Mouse (Mus musculus) testis, postnatal 10 days (tissue): ENCODE measurements around the gene Akap8l.

ENCODE experiments used
- DNase-seq: peaks from one replicate; pipeline ENCODE4 v3.0.0; 2021; ENCODE audit warnings: low spot score

Gene Akap8l

GRCm38 (mm10) chr17:32350382-32350983 lies at the start of gene Akap8l:
Akap8l (minus strand) TSS chr17:32350607.
- peak; percentile 93 for DNase-seq

DNA sequence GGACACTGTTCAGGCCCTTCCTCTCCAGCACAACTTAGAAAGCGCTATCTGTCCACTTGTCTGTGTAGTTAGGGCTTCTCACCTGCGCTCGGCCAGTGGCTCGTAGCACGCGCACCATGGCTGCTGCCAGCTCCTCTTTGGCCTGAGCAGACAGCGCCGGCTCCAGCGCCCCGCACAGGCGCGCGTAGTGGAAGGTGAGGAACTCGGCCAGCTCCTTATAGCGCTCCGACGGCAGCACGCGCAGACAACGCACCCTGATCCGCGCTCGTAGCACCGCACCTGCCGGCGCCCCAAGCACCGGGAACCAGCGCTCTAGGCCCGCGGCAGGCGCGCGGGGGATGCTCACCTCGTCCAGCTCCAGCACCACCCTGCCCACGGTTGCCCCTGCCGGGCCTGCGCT lies 45.9 kb upstream of the Akap8l start:
- peak; percentile 42 for DNase-seq

DNA sequence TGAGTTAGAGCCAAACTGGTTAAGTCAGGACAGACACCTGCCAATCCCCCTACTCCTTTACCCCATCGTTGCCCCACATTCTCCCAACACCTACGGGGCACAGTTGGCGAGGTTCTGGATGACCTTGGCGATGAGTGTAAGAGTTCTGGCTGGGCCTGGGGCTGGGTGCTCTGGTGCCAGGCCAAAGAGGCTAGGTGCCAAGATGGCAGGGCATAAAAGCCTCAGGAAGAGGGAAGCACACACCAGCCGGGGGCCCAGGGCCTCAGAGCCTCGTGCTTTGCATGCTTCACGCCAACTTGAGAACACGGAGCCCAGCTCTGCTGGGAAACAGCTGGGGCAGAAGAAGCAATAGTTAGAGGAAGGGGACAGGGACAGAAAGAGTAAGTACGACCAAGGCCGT lies 43.5 kb upstream of the Akap8l start:
- DNase-seq, result peak; percentile 38

DNA sequence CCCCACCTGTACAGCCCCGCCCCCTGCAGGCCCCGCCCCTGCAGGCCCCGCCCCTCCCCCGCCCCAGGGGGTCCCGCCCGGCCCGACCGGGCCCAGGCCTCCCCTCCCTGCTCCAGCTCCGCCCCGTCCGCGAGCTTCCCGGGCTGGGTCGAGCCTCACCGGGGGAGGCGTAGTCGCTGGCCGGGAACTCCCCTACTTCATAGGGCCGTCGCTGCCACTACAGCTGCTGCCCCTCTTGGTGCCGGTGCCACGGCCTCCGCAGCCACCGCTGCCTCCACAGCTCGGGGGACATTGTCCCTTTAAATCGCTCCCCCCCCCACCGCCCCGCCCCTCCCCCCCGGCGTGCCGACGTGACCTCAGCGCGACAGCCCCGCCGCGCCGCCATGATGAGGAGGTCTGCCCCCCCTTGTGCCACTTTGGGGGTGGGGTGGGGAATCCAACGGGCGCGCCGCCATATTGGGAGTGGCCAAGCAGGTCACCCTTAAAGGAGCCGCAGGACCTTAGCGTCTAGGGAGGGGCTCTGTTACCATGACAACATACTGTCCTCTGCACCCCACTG lies 38.8 kb upstream of the Akap8l start, which contains the start of gene Wiz:
TSS of gene Wiz (minus strand) at position 339 of the 559 bp plus-strand sequence.
- DNase-seq, result peak; percentile 98

GRCm38 (mm10) chr17:32388370-32389100 lies 38.1 kb upstream of the Akap8l start:
- peak; percentile 65 for DNase-seq

DNA sequence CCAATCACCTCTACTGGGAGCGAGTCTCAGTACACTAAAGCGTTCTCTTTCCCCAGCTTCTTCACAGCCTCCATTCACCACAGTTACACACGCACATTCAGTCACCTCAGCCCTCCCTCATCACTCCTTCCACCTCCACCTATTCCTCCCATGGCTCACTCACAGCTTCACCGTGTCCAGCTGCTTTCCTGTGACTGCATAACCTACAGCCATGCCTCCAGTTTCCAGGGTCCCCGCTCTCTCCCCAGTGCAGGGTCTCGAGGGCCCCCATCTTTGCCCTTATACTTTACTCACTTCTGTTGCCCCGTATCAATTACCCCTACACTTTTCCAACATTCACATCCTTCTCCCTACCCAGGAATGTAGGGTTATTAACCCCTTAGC lies 37.6 kb upstream of the Akap8l start:
- DNase-seq, result peak; percentile 38

GRCm38 (mm10) chr17:32386659-32387432 lies 36.4 kb upstream of the Akap8l start:
- DNase-seq, result peak; percentile 51

- DNase-seq, result peak; percentile 34
These were observed 33.3 kb upstream of the Akap8l start for GRCm38 (mm10) chr17:32383661-32384060.

GRCm38 (mm10) chr17:32382576-32382975 lies 32.2 kb upstream of the Akap8l start:
- DNase-seq, result peak; percentile 37

- DNase-seq, result no peak
These were observed 28.4 kb upstream of the Akap8l start for GRCm38 (mm10) chr17:32378786-32379185.

DNA sequence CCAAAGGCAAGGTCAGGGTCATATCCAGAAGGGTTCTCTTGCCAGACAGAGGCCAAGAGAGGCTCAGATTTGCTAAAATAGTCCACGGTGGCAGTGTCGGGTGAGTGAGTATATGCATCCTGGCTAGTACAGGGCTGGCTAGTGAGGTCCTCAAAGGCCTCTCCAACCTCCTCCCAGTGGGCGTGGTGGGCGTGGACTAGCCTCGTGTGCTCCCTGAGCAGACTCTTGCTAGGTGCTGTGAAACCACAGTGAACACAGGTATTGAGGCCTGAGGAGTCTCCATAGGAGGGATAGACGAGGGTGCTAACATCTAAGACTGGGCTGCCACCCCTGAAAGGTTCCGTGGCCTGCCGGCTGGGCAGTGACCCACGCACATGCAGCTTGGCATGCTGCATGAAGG lies 26.7 kb upstream of the Akap8l start:
- DNase-seq, result peak; percentile 40

DNA sequence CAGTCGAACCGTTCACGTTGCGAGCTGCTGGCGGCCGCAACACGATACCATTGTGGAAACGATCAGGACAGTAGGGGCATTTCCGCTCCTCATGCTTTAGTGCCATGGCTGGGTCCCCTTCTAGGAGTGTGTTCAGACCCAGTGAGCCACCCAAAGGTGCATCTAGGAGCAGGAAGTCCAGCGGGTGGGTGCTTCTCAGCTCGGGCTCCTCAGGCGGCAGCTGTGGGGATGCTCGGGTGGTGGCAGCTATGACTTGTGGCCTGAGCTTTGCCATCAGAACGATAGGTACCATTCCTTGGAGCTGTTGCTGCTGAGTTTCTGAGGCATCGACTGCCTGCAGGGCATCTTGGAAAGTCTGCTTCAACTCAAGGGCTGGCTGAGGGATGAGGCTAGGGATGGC lies 26.1 kb upstream of the Akap8l start:
- DNase-seq, result no peak

- DNase-seq, result no peak
These were observed 18.7 kb upstream of the Akap8l start for GRCm38 (mm10) chr17:32368991-32369578.

DNA sequence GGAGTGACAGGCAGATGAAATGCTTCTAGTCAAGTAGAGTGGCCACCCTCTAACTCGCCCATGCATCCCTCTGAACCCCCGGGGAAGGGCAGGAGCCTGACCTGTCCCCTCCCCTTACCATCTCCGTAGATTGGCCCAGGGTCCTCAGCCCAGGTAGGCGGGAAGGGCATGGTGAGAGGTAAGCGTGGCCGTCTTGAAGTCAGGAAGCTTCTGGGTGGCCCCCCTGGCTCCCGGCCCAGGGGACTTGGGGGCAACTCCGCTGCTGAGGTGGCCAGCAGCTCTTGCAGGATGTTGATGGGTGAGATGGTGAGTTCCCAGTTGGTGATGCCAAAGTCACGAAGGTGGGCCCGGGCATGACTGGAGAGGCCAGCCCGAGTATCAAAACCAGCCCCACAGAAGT lies 17.3 kb upstream of the Akap8l start:
- DNase-seq, result no peak

- no peak for DNase-seq
These were observed 14.9 kb upstream of the Akap8l start for GRCm38 (mm10) chr17:32365296-32365695.

GRCm38 (mm10) chr17:32364850-32365249 lies 14.4 kb upstream of the Akap8l start:
- no peak for DNase-seq

DNA sequence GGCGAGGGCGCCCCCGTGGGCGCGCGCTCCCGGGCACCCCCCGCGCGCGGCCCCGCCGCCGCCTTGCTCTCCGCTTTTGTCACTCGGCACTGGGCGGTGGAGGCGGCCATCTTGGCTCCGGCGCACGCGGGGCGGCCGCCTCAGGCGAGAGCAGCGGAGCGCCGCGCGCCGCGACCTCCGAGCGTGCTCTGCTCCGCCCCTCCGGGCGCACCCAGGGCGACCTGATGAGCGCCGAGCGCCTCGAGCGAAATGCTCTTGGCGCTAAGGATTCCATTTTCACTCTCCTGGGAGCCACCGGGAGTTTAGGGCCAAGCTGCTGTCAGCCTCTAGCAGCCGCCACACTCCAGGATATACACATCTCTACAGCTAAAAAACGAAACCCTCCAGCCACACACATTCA lies 13.9 kb upstream of the Akap8l start:
- peak; percentile 94 for DNase-seq

- DNase-seq, result peak; percentile 66
These were observed 13.5 kb upstream of the Akap8l start for GRCm38 (mm10) chr17:32363821-32364301.

- DNase-seq, result no peak
These were observed 12.3 kb upstream of the Akap8l start for GRCm38 (mm10) chr17:32362686-32363085.

DNA sequence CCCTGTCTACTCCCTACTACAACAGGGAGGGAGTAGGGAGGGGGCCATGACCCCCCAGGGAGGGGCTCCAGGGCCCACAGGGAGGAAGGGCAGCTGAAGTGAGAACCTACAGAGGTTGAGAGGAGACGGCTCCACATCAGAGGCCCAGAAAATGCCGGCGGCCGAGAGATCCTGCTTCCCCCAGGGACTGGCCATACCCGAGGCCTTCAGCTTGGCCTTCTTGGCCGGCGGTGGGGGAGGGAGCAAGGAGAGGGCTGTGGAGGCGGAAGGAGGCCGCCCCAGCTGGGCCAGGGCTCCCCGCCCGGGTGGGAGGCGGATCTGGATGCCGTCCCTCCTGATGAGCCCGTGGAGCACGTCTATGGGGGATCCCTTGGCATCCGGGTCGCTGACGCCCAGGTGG lies 9.5 kb upstream of the Akap8l start:
- peak; percentile 67 for DNase-seq

GRCm38 (mm10) chr17:32358943-32359340 lies 8.5 kb upstream of the Akap8l start:
- DNase-seq, result no peak
